Mouse (Mus musculus) ES-E14 (cell line): ENCODE measurements around the gene Thap12.

Experiments
- CHD2 ChIP-seq: IDR thresholded peaks from 2 replicates; pipeline ENCODE4 v1.6.1; 2014; ENCODE audit warnings: mild to moderate bottlenecking, low read depth, low read length, inconsistent platforms
- MAFK ChIP-seq: IDR thresholded peaks from 2 replicates; pipeline ENCODE4 v1.6.1; 2014; ENCODE audit warnings: mild to moderate bottlenecking, low read depth, low read length, inconsistent platforms; ENCODE audit not compliant: insufficient read depth
- ZC3H11A ChIP-seq: IDR thresholded peaks from 2 replicates; pipeline ENCODE4 v1.6.1; 2012; ENCODE audit warnings: low read depth, mild to moderate bottlenecking, inconsistent platforms, low read length, borderline replicate concordance
- ZNF384 ChIP-seq: IDR thresholded peaks from 2 replicates; pipeline ENCODE4 v1.6.1; 2012; ENCODE audit warnings: low read depth, low read length, inconsistent platforms

DNA sequence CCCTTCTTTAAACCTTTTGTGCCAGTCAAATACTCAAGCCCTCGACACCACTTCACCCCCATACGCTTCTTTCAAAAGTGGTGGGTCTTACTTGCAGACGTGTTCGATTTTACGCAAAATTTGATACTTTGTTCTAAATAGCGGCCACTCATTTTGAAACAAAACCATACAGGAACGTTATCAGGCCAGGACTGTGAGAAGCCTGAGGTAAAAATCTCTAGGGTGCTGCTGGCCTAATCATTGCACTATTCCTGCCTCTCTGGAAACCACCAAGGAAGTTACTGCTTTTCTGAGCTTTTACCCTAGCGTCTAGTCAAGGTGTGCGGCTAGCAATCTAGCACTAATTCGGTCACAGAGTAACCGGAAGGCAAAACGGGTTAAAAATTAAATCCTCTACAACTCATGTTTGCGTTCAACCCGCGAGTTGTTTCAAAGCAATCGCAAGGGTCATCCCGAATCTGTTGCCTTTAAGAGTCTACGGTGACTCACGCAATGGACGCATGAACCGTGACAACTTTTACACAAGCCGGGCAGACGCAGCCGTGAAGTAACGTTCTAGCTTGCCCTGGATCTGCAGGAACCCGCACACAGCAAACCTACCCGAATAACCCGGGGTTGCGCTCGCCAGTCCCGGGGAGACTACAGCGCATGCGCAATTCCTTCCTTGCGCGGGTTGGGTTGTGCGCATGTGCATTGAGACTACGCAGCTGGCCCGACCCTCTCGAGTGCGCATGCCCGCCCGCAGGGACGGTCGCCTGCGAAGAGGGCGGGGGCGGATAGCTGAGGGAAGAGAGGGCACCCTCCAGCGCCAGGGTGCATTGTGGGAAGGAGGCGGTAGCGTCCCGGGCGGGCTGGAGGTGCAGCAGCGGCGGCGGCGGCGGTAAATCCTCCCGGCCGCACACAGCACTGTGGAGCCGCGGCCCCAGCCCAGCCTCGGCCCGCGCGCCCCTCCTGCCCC is at the start of gene Thap12:
- TF ChIP-seq ZC3H11A (no peak), MAFK (no peak), ZNF384 (no peak), CHD2 (no peak)
